Mouse (Mus musculus) adrenal gland, adult (tissue): ENCODE measurements around the gene Leap2.

Source experiments
- DNase-seq, 2 experiments: peaks; one replicate each; pipeline ENCODE4 v3.0.0; 2022 to 2023; ENCODE audit warnings: low spot score in 1 of 2; ENCODE audit not compliant: inconsistent age in 2 of 2

The Leap2 gene

GRCm38 (mm10) chr11:53443861-53444260 lies 20.9 kb upstream of the Leap2 start:
- DNase-seq, result peak; percentile 65 to 83

DNA sequence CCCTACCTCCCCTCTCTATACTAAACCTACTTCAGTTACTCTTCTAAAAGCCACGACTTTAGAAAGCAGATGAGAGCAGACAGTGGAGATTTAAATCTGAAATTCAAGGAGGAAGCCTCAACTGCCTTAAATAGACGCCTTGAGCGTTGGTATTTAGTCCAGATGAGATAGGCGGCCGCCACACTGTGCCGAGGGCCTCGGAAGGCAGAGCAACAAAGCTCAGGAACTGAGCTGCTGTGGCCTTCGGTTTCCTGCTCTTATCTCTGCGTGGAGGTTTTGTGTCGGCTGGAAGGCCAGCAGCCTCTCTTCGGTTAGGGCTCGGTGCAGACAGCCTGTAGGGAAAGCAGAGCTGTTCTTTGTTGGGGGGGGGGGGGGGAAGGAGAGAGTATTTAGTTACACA lies 19.0 kb upstream of the Leap2 start:
- peak; percentile 64 to 82 for DNase-seq

- no peak for DNase-seq
Observed at GRCm38 (mm10) chr11:53436338-53436737, 13.4 kb upstream of the Leap2 start.

- no peak for DNase-seq
Observed at GRCm38 (mm10) chr11:53435504-53435903, 12.5 kb upstream of the Leap2 start.

DNA sequence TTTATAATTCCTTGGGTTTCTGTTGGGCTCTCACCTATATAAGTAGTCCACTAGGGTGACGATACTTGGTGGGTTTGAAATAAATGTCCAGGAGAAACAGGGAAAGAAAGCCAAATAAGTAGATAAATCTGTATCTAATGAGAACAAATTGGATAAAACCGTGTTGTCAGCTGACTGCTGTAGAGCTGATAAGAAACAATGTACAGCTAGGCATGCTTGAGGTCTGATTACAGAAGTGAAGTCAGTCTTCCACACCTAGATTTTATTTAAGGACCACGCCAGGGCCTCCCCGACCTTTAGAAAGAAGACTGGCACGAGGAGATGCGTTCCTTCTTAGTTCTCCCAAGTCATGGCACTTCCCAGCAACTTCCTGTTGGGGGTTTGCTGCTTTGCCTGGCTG lies 10.1 kb upstream of the Leap2 start:
- DNase-seq, result no peak

GRCm38 (mm10) chr11:53431347-53432056 lies 8.5 kb upstream of the Leap2 start:
- no peak for DNase-seq

- peak; percentile 99 to 100 for DNase-seq
Observed at GRCm38 (mm10) chr11:53430670-53431346, 7.8 kb upstream of the Leap2 start, which contains the start of the genes Uqcrq and Gdf9. Gene Uqcrq (minus strand): TSS chr11:53430831. Gene Gdf9 (plus strand): TSS chr11:53431023.

GRCm38 (mm10) chr11:53430300-53430669 lies 7.3 kb upstream of the Leap2 start:
- DNase-seq, result no peak

- DNase-seq, result no peak
Observed at GRCm38 (mm10) chr11:53429182-53429581, 6.2 kb upstream of the Leap2 start.

GRCm38 (mm10) chr11:53428716-53429057 lies 5.7 kb upstream of the Leap2 start:
- peak in 1 of 2 experiments; percentile 36 for DNase-seq

DNA sequence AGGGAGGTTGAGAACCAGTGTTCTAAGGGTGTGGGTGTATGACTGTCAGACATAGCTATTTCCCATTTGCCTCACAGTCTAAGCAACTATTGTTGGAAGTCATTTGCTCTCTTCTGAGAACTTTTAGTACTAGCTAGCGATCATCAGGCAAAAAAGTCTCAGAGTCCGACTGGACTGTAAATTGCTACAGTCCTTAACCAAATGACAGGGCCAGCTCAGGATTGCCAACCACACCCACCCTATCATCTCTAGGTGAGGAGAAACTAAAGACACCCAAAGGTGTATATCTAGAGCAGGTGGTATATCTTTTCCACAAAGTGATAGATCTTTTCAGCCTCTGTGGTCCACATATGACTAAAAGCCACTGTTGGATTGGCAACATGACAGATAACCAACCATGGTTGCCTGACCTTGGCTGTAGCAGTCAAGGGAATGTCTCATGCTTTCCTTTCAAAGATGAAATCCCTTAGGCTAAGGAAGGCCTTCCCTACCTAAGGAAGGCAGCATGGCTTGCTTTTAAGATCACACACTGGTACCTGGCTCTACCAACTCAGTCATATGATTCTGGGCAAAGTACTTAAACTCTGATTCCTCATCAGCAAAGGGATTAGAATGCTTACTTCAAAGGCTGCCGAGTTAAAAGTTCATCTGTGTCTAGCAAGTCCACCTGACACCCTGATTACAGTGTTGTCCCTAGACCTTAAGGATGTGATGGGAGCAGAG lies 5.2 kb upstream of the Leap2 start:
- peak in 1 of 2 experiments; percentile 57 for DNase-seq

GRCm38 (mm10) chr11:53426914-53427313 lies 3.9 kb upstream of the Leap2 start:
- peak in 1 of 2 experiments; percentile 23 for DNase-seq

DNA sequence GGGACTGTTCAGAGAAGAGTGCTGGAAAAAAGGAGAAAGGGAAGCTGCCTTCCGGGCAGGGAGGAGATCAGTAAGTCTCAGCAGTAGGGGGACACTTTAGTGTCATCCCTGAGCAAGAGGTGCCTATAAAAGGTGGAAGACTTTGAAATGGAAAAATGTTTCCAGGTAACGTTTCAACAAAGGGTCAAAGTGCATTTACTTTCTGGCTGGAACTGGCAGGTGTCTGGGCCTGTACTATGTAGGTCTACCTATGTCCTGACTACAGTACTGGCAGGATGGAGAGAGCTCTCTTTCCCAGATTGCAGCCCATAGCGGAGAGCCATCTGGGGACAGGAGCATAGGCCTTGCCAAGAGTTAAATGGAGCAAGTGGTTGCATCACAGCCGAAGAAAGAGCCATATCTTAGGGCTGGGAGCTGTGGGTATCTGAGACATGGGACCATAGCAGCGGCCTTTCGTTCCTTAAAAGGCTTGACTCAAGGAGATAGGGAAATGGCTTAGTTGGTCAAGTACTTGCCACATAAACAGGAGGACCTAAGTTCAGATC lies 2.8 kb upstream of the Leap2 start:
- peak in 1 of 2 experiments; percentile 60 for DNase-seq

DNA sequence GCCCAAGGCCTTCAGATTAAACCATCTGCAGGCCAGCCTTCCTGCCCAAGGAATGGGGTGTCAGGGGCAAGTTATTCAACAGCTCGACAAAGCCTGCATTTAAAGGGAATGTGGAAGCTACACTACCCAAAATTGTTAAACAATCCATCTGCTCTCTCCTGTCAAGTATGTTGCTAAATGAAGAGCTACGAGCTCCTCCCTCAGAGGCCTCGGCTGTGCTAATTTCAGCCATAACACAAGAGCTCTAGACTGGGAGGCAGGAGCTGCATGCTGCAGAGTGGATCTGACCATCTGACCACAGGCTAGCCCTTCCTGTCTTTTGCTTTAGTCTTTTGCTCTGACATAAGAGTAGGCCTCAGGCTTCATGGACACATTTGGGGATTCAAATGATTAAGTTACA lies 2.3 kb upstream of the Leap2 start:
- DNase-seq, result no peak

DNA sequence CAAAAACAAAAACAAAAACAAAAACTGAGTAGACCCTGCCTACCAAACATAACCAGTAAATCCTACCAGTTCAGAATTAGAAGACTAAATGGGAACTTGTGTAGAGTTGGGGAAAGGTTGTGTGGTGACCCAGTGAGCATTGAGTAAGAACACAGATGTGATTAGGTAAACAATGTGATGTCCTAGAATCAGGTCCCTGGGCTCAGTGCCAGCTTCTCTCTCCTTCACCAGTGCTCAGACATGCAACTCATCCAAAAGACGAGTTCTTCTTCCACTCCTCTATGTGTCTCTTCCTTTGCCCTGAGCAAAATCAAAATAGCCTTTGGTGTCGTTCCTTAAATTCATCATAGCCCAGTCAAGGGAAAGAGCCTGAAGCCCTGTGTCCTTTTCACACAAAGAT lies 1.9 kb upstream of the Leap2 start:
- DNase-seq, result peak in 1 of 2 experiments; percentile 86

GRCm38 (mm10) chr11:53418048-53418447 lies 4.9 kb downstream of the Leap2 start:
- DNase-seq, result no peak

GRCm38 (mm10) chr11:53413871-53414270 lies 9.1 kb downstream of the Leap2 start:
- DNase-seq, result no peak

GRCm38 (mm10) chr11:53411738-53412137 lies 11.2 kb downstream of the Leap2 start:
- peak in 1 of 2 experiments; percentile 68 for DNase-seq

DNA sequence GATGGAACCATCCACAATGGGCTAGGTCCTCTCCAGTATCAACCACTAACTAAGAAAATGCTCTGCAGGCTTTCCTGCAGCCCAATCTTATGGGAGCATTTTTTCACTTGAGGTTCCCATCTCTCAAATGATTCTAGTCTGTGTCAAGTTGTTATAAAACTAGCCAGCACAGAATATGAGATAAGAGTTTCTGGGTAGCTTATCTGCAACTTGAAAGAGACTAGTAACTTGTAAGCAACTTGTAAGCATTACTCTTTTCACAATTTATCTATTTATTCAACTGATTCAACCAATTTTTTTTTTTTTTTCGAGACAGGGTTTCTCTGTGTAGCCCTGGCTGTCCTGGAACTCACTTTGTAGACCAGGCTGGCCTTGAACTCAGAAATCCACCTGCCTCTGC lies 19.3 kb downstream of the Leap2 start:
- no peak for DNase-seq

DNA sequence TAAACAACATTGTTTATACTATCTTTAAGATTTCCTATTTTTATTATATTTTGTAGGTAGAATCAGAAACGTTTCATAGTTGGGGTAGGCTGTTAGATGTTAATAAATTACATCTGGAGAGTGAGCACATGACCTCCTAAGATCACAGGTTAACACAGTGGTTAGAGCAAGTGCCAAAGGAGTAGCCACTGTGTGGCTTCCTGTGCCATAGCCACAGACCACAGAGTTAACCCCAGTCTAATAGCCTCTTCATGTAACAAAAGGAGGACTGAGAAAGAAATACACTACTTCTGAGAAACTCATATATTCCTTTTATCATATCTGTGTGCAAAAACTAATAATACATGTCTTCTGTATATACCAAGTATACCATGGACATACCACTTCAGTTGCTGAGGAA lies 29.1 kb downstream of the Leap2 start:
- no peak for DNase-seq

DNA sequence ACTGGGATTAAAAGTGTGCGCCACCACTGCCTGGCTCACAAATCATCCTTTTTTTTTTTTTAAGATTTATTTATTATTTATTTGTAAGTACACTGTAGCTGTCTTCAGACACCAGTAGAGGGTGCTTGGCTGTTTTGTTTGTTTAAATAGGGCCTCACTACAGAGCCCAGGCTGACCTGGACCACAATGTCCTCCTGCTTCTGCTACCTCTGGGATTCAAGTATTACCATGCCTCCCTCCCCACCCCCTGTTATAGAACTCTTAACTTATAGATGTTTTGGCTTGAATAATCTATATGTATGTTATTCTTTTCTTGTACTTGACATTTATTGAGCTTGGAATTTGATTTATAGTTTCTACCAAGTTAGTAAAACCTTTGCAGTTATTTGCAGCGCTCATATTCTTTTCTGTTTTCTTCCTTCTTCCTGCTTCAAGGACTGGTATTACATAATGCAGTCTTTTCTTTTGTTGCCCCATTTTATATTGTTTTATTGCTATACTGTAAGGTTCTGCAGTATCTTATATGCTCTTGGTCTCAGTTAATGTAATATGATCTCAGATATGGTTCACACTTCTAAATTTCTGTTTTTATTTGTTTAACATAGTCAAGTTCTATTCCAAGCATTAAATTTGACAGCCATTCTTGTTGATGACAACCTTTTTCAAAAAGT lies 39.1 kb downstream of the Leap2 start:
- DNase-seq, result no peak
